10 mouse cellular contexts compared by ENCODE assay signal in the genomic region with DNA sequence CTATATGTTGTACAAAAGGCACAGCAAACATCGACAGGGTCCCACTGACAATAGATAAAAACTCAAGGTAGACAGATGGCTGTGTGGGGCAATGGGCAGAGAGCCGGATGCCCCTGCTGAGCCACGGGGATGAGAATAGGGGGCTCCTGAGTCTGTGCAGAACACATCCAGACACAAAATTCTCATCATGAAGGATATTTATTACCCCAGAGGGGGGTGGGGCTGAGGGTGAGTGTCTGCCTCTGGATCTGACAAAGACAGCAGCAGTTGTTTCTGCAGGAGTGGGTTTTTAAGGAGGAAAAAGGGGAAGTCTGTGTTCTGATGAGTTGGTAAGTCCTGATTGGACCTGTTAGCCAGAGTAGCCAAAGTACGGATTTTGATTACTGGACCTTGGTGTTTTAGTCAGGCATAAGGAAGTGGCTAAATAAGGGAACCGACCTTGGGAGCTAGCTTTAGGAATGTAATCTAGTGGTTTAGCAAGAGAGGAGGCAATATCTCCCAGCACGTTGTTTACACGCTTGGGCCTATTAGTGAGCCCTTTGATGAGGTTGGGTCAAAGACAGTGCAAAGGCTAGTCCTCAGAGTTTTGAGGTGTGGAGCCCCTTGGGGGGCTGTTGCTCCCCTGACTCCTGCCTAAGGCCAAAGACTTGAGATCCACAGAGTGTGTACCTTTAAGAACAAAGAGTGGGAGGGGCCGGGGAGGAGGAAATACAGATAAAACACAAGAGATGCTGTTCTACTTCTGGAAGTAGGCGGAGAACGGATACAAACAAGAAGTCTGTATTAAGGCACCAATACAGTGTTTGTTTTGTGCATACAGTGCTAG. TPM values are rescaled to one million over a fixed set of nuclear protein-coding genes. Genes with fewer than 3 reads are reported as not detected.
DNase-seq lines count a peak whose midpoint lies in the region; ATAC-seq and TF ChIP-seq lines count a peak whose summit lies in the region.
"Had no signal": no experiment of that assay in that cellular context is flagged by ENCODE, and none has a peak within 500 bp of the region (broad histone marks: within the 10 kb centered on the region; RNA-seq: fewer than 3 reads in every experiment).

No protein-coding gene starts in this region.

- peak; percentile 18 for DNase-seq in layer of hippocampus, adult 9-11 months
- no peak for DNase-seq in layer of hippocampus, postnatal 36 days
- DNase-seq in kidney, postnatal 25 days = peak; percentile 68 to 74
- no peak for DNase-seq in urinary bladder, postnatal 36 days (ENCODE audit: low spot score in 2 of 2)
- no peak for DNase-seq in natural killer cell, adult 2 months (ENCODE audit: low spot score in 2 of 2)

- 34% methylated on average over 10 of the region's 10 CpGs for WGBS in heart, embryonic 13.5 days
- WGBS in olfactory bulb, adult 2 months = 39% methylated on average over 10 of the region's 10 CpGs
- 73% methylated on average over 10 of the region's 10 CpGs for WGBS in hindbrain, embryonic 12.5 days

- no peaks in the 10 kb centered on the region for H3K27me3 ChIP-seq in heart, embryonic 13.5 days (replicated peaks)
- H3K27me3 ChIP-seq in hindbrain, embryonic 12.5 days = no peaks in the 10 kb centered on the region

- H3K4me1 ChIP-seq in heart, embryonic 13.5 days = peaks cover 25% of the 10 kb centered on the region
- H3K4me1 ChIP-seq in olfactory bulb, adult 2 months (ENCODE audit: control insufficient read depth, insufficient read depth, low read length) = peaks cover 5% of the 10 kb centered on the region
- H3K4me1 ChIP-seq in hindbrain, embryonic 12.5 days = no peaks in the 10 kb centered on the region

- H3K27ac ChIP-seq in heart, embryonic 13.5 days (replicated peaks) = peak overlapping the region; percentile 51
- peak overlapping the region; percentile 36; the same call in 1 of the 2 replicates for H3K27ac ChIP-seq in olfactory bulb, adult 2 months (ENCODE audit: insufficient read depth, low read depth, low read length)
- H3K27ac ChIP-seq in hindbrain, embryonic 12.5 days = no peak overlapping the region

- no peaks in the 10 kb centered on the region for H3K36me3 ChIP-seq in heart, embryonic 13.5 days
- no peaks in the 10 kb centered on the region for H3K36me3 ChIP-seq in hindbrain, embryonic 12.5 days

- no peak for ATAC-seq in heart, embryonic 13.5 days (ENCODE audit: extremely low read depth, insufficient number of reproducible peaks, low FRiP score, low TSS enrichment)
- no peak for ATAC-seq in hindbrain, embryonic 12.5 days (ENCODE audit: low FRiP score)

- no peaks in the 10 kb centered on the region for H3K9me3 ChIP-seq in heart, embryonic 13.5 days
- no peaks in the 10 kb centered on the region for H3K9me3 ChIP-seq in hindbrain, embryonic 12.5 days (replicated peaks)

- no peak for TF ChIP-seq POLR2A in olfactory bulb, adult 2 months (IDR thresholded peaks at IDR 0.05; ENCODE audit: insufficient read depth, low read depth, low read length)

- H3K9ac ChIP-seq in heart, embryonic 13.5 days = no peak overlapping the region
- no peak overlapping the region for H3K9ac ChIP-seq in hindbrain, embryonic 12.5 days

- no peak for TF ChIP-seq CTCF in olfactory bulb, adult 2 months (IDR thresholded peaks at IDR 0.05; ENCODE audit: insufficient read depth, low read depth, low read length)

- no peak overlapping the region for H3K4me3 ChIP-seq in heart, embryonic 13.5 days
- H3K4me3 ChIP-seq in olfactory bulb, adult 2 months (ENCODE audit: insufficient read depth, low read depth, low read length) = no peak overlapping the region
- no peak overlapping the region for H3K4me3 ChIP-seq in hindbrain, embryonic 12.5 days

- H3K4me2 ChIP-seq in heart, embryonic 13.5 days = peak overlapping the region; percentile 30
- no peak overlapping the region for H3K4me2 ChIP-seq in hindbrain, embryonic 12.5 days (replicated peaks)

RNA-seq across cellular contexts. Expression of a gene that starts 12.4 kb away (rescaled TPM):
- not detected for total RNA-seq in layer of hippocampus, postnatal 36 days (2021)
- 0.14 and 0.15 TPM in 2 replicates for polyA plus RNA-seq in heart, embryonic 13.5 days (2015; fragmentation: Nextera tagmentation; extraction: Ambion mirVana)
- polyA plus RNA-seq in olfactory bulb, adult 2 months (2012; ENCODE audit: insufficient read depth, insufficient read length, low replicate concordance, missing spikeins) = not detected in 2 replicates
- polyA plus RNA-seq in hindbrain, embryonic 12.5 days (2016; fragmentation: Nextera tagmentation; extraction: Ambion mirVana) = 0.21 TPM in 1 of 2 replicates, not detected in the other
- total RNA-seq: ES-E14 had no signal
- polyA plus RNA-seq: neural tube, embryonic 14.5 days had no signal

RNA-seq across cellular contexts. Expression of a gene that starts 35.1 kb away (rescaled TPM):
- 10 to 100 TPM; 52.3 to 52.4 TPM for total RNA-seq in layer of hippocampus, postnatal 36 days (2021)
- polyA plus RNA-seq in heart, embryonic 13.5 days (2015; fragmentation: Nextera tagmentation; extraction: Ambion mirVana) = 97.0 and 109 TPM in 2 replicates
- polyA plus RNA-seq in olfactory bulb, adult 2 months (2012; ENCODE audit: insufficient read depth, insufficient read length, low replicate concordance, missing spikeins) = 159 TPM in 1 of 2 replicates, not detected in the other
- 168 and 186 TPM in 2 replicates for polyA plus RNA-seq in hindbrain, embryonic 12.5 days (2016; fragmentation: Nextera tagmentation; extraction: Ambion mirVana)

RNA-seq across cellular contexts. Expression of a gene that starts 42.7 kb away (rescaled TPM):
- 10 to 100 TPM; 61.8 to 67.7 TPM for total RNA-seq in layer of hippocampus, postnatal 36 days (2021)
- 10.8 and 11.0 TPM in 2 replicates for polyA plus RNA-seq in heart, embryonic 13.5 days (2015; fragmentation: Nextera tagmentation; extraction: Ambion mirVana)
- polyA plus RNA-seq in olfactory bulb, adult 2 months (2012; ENCODE audit: insufficient read depth, insufficient read length, low replicate concordance, missing spikeins) = not detected in 2 replicates
- 15.4 and 15.6 TPM in 2 replicates for polyA plus RNA-seq in hindbrain, embryonic 12.5 days (2016; fragmentation: Nextera tagmentation; extraction: Ambion mirVana)

Comparison
In these comparisons a context has a peak if more than half of its experiments do, and no peak if none do; other contexts are left out.
1. DNase-seq: peak in layer of hippocampus, adult 9-11 months (single experiment) and kidney, postnatal 25 days (2 of 2); none in layer of hippocampus, postnatal 36 days (0 of 2), urinary bladder, postnatal 36 days (0 of 2) and natural killer cell, adult 2 months (0 of 2).